Mouse (Mus musculus): Measurements from ENCODE around the gene Rars. TPM values are rescaled to one million over a fixed set of nuclear protein-coding genes. Genes with fewer than 3 reads are reported as not detected.

Rars gene
- polyA plus RNA-seq, 2 experiments: 35.4 to 54.8 TPM

GRCm38 (mm10) chr11:35776452-35776851, 57.9 kb downstream of the Rars start:
- H3K4me1 ChIP-seq (replicated peaks; ENCODE audit: control insufficient read depth in 2 of 2, insufficient read depth in 2 of 2, low read length in 1 of 2): no peaks in the 10 kb centered on the region
- DNase-seq (ENCODE audit: low read depth in 3 of 3, low spot score in 3 of 3): no peak
- 76% methylated on average over 3 of the region's 3 CpGs for WGBS (ENCODE audit: insufficient replicate concordance)
- peaks cover 25% of the 10 kb centered on the region for H3K36me3 ChIP-seq (replicated peaks; ENCODE audit: control insufficient read depth, insufficient read depth, low read depth)
- H3K27ac ChIP-seq: no peak overlapping the region
- no peak overlapping the region for H3K9ac ChIP-seq (replicated peaks)
- TF ChIP-seq CTCF (IDR thresholded peaks at IDR 0.05; ENCODE audit: low read depth) (no peak), EP300 (IDR thresholded peaks at IDR 0.05; ENCODE audit: low read depth) (no peak)
- no peak for ATAC-seq (ENCODE audit: insufficient read depth)
- no peaks in the 10 kb centered on the region for H3K27me3 ChIP-seq (ENCODE audit: control insufficient read depth, insufficient read depth, low read length)
- H3K9me3 ChIP-seq (ENCODE audit: control insufficient read depth, low read length): no peaks in the 10 kb centered on the region
- no peak overlapping the region for H3K4me3 ChIP-seq (ENCODE audit: insufficient read depth in 1 of 2, low read depth in 2 of 2, low read length in 2 of 2)
- no peak overlapping the region for H3K4me2 ChIP-seq (ENCODE audit: low read depth)

DNA sequence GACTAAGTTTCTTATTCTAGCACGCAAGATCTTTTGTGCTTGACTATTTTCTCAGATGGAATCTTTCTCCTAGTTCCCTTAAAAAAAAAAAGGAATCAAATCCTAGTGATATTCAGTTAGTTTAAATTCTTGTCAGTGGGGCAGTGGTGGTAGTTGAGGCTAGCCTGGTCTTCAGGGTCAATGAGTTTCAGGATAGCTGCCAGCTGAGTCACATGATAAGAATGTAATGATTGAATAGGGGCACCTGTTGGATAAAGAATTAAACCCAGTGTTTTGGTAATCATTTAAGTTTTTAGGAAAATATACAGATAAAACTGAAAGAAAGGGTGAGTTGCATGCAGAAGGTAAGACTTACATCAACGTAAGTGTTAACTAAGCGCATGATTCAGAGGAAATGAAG, 58.7 kb downstream of the Rars start:
- H3K27me3 ChIP-seq (ENCODE audit: control insufficient read depth, insufficient read depth, low read length): no peaks in the 10 kb centered on the region
- H3K4me3 ChIP-seq (ENCODE audit: insufficient read depth in 1 of 2, low read depth in 2 of 2, low read length in 2 of 2): no peak overlapping the region
- TF ChIP-seq EP300 (IDR thresholded peaks at IDR 0.05; ENCODE audit: low read depth) (no peak), CTCF (IDR thresholded peaks at IDR 0.05; ENCODE audit: low read depth) (no peak)
- no peak overlapping the region for H3K4me2 ChIP-seq (ENCODE audit: low read depth)
- H3K4me1 ChIP-seq (replicated peaks; ENCODE audit: control insufficient read depth in 2 of 2, insufficient read depth in 2 of 2, low read length in 1 of 2): peaks cover 0 to 7% of the 10 kb centered on the region in 2 experiments; a peak in 3 of 4 replicates
- no peak for ATAC-seq (ENCODE audit: insufficient read depth)
- H3K27ac ChIP-seq: no peak overlapping the region
- peaks cover 25% of the 10 kb centered on the region for H3K36me3 ChIP-seq (replicated peaks; ENCODE audit: control insufficient read depth, insufficient read depth, low read depth)
- DNase-seq (ENCODE audit: low read depth in 3 of 3, low spot score in 3 of 3): no peak
- H3K9ac ChIP-seq (replicated peaks): no peak overlapping the region
- 86% methylated on average over 3 of the region's 3 CpGs for WGBS (ENCODE audit: insufficient replicate concordance)
- H3K9me3 ChIP-seq (ENCODE audit: control insufficient read depth, low read length): no peaks in the 10 kb centered on the region

GRCm38 (mm10) chr11:35770741-35771504, 63.4 kb downstream of the Rars start:
- ATAC-seq (ENCODE audit: insufficient read depth) (no peak), DNase-seq (ENCODE audit: low read depth in 3 of 3, low spot score in 3 of 3) (no peak)
- H3K4me3 ChIP-seq (ENCODE audit: insufficient read depth in 1 of 2, low read depth in 2 of 2, low read length in 2 of 2): peak overlapping the region; percentile 74 to 83
- no peaks in the 10 kb centered on the region for H3K9me3 ChIP-seq (ENCODE audit: control insufficient read depth, low read length)
- H3K27ac ChIP-seq: no peak overlapping the region
- 32% methylated on average over 9 of the region's 9 CpGs for WGBS (ENCODE audit: insufficient replicate concordance)
- H3K27me3 ChIP-seq (ENCODE audit: control insufficient read depth, insufficient read depth, low read length): no peaks in the 10 kb centered on the region
- H3K4me1 ChIP-seq (replicated peaks; ENCODE audit: control insufficient read depth in 2 of 2, insufficient read depth in 2 of 2, low read length in 1 of 2): peaks cover 0 to 18% of the 10 kb centered on the region in 2 experiments
- peak overlapping the region; percentile 82 for H3K9ac ChIP-seq (replicated peaks)
- TF ChIP-seq CTCF (IDR thresholded peaks at IDR 0.05; ENCODE audit: low read depth) (no peak), EP300 (IDR thresholded peaks at IDR 0.05; ENCODE audit: low read depth) (no peak)
- H3K36me3 ChIP-seq (replicated peaks; ENCODE audit: control insufficient read depth, insufficient read depth, low read depth): no peaks in the 10 kb centered on the region
- H3K4me2 ChIP-seq (ENCODE audit: low read depth): peak overlapping the region; percentile 69

GRCm38 (mm10) chr11:35769746-35770437, 64.4 kb downstream of the Rars start:
- H3K4me3 ChIP-seq (ENCODE audit: insufficient read depth in 1 of 2, low read depth in 2 of 2, low read length in 2 of 2): peak overlapping the region; percentile 74 to 83
- H3K9ac ChIP-seq (replicated peaks): peak overlapping the region; percentile 82
- H3K4me2 ChIP-seq (ENCODE audit: low read depth): peak overlapping the region; percentile 69
- DNase-seq (ENCODE audit: low read depth in 3 of 3, low spot score in 3 of 3) (peak; percentile 48 to 53 (median 48)), ATAC-seq (ENCODE audit: insufficient read depth) (peak; percentile 93)
- peak overlapping the region; percentile 63; the same call in 1 of the 2 replicates for H3K27ac ChIP-seq
- peaks cover 0 to 18% of the 10 kb centered on the region in 2 experiments for H3K4me1 ChIP-seq (replicated peaks; ENCODE audit: control insufficient read depth in 2 of 2, insufficient read depth in 2 of 2, low read length in 1 of 2)
- no peaks in the 10 kb centered on the region for H3K27me3 ChIP-seq (ENCODE audit: control insufficient read depth, insufficient read depth, low read length)
- TF ChIP-seq EP300 (IDR thresholded peaks at IDR 0.05; ENCODE audit: low read depth): no peak
- no peak for TF ChIP-seq CTCF (IDR thresholded peaks at IDR 0.05; ENCODE audit: low read depth)
- no peaks in the 10 kb centered on the region for H3K9me3 ChIP-seq (ENCODE audit: control insufficient read depth, low read length)
- 0% methylated on average over 41 of the region's 41 CpGs for WGBS (ENCODE audit: insufficient replicate concordance)
- no peaks in the 10 kb centered on the region for H3K36me3 ChIP-seq (replicated peaks; ENCODE audit: control insufficient read depth, insufficient read depth, low read depth)

- Histone ChIP-seq H3K4me2 (ENCODE audit: low read depth) (peak within 1 kb of the TSS; percentile 69), H3K36me3 (replicated peaks; ENCODE audit: control insufficient read depth, insufficient read depth, low read depth) (no peaks in the 10 kb centered on the region), H3K27ac (peak within 1 kb of the TSS; percentile 63), H3K9ac (replicated peaks) (peak within 1 kb of the TSS; percentile 82), H3K27me3 (ENCODE audit: control insufficient read depth, insufficient read depth, low read length) (no peaks in the 10 kb centered on the region), H3K4me1 (replicated peaks; ENCODE audit: control insufficient read depth in 2 of 2, insufficient read depth in 2 of 2, low read length in 1 of 2) (peaks cover 0 to 18% of the 10 kb centered on the region in 2 experiments), H3K4me3 (ENCODE audit: insufficient read depth in 1 of 2, low read depth in 2 of 2, low read length in 2 of 2) (peak within 1 kb of the TSS; percentile 74 to 83), H3K9me3 (ENCODE audit: control insufficient read depth, low read length) (no peaks in the 10 kb centered on the region)
- ATAC-seq (ENCODE audit: insufficient read depth) (peak; percentile 94), DNase-seq (ENCODE audit: low read depth in 3 of 3, low spot score in 3 of 3) (peak; percentile 85 to 89 (median 86))
- no peak for TF ChIP-seq EP300 (IDR thresholded peaks at IDR 0.05; ENCODE audit: low read depth)
- TF ChIP-seq CTCF (IDR thresholded peaks at IDR 0.05; ENCODE audit: low read depth): no peak
- under 1% methylated on average over 40 of the region's 50 CpGs for WGBS (ENCODE audit: insufficient replicate concordance)
These were observed 65.0 kb downstream of the Rars start, which contains the start of gene Pank3 for GRCm38 (mm10) chr11:35769188-35769745. Gene Pank3 (plus strand): TSS chr11:35769484.
